Mouse (Mus musculus) olfactory bulb, adult 2 months (tissue): ENCODE results near the gene Pla2g5. TPM values are rescaled to one million over a fixed set of nuclear protein-coding genes. Genes with fewer than 3 reads are reported as not detected.

Experiments
- H3K27ac ChIP-seq: fragments of 200-500 bp; 2 replicates; pipeline ENCODE4 v1.5.1; 2012; ENCODE audit warnings: low read depth, low read length; ENCODE audit not compliant: insufficient read depth
- H3K4me1 ChIP-seq: fragments of 200-500 bp; 2 replicates; pipeline ENCODE4 v1.6.1; 2012; ENCODE audit warnings: low read length; ENCODE audit not compliant: control insufficient read depth, insufficient read depth
- H3K4me3 ChIP-seq: fragments of 200-500 bp; 2 replicates; pipeline ENCODE4 v1.5.1; 2012; ENCODE audit warnings: mild to moderate bottlenecking, low read depth, low read length, moderate library complexity; ENCODE audit not compliant: insufficient read depth
- CTCF ChIP-seq: fragments of 200-500 bp; IDR thresholded peaks from 2 replicates; pipeline ENCODE4 v1.5.1; 2012; ENCODE audit warnings: low read depth, mild to moderate bottlenecking, low read length, moderate library complexity; ENCODE audit not compliant: insufficient read depth
- POLR2A ChIP-seq: fragments of 200-500 bp; IDR thresholded peaks from 2 replicates; pipeline ENCODE4 v1.6.1; 2012; ENCODE audit warnings: mild to moderate bottlenecking, low read depth, low read length, moderate library complexity; ENCODE audit not compliant: insufficient read depth
- WGBS: fragments of 180-500 bp; shearing (Covaris S2); methylation state at CpG from one replicate; pipeline ENCODE4 v1.1.7; 2018; 5-methylcytosine and 5-hydroxymethylcytosine counted together
- polyA plus RNA-seq: library from polyadenylated mRNA; stranded (reverse); fragments of >200 nt; gene quantifications from 2 replicates; pipeline ENCODE4 v1.2.4, GENCODE M21; 2012; ENCODE audit warnings: low replicate concordance; ENCODE audit not compliant: missing spikeins, insufficient read depth, insufficient read length

The Pla2g5 gene
- polyA plus RNA-seq, 1 experiment: not detected

DNA sequence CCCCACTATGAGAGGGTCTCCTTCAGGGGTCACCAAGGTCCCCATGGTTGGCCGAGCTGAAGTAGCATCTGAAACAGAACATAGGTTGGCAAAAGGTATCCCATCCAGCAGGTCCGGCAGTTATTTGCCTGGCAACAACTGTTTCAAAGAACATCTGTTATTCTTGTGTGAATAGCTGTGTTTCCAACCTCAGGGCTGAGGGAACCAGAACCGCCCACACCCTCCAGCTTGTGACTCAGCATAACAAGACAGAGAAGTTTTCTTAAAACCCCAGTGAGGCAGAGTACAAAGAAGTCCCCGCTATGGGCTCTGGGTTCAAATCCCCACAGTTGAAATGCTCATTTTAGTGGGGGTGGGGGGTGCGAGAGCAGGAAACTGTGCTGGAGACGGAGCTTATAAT, 81.2 kb downstream of the Pla2g5 start:
- WGBS: 54% methylated on average over 6 of the region's 6 CpGs
- H3K4me1 ChIP-seq: peaks cover 43% of the 10 kb centered on the region
- H3K27ac ChIP-seq: peak overlapping the region; percentile 79
- no peak overlapping the region for H3K4me3 ChIP-seq
- TF ChIP-seq POLR2A: no peak
- no peak for TF ChIP-seq CTCF

DNA sequence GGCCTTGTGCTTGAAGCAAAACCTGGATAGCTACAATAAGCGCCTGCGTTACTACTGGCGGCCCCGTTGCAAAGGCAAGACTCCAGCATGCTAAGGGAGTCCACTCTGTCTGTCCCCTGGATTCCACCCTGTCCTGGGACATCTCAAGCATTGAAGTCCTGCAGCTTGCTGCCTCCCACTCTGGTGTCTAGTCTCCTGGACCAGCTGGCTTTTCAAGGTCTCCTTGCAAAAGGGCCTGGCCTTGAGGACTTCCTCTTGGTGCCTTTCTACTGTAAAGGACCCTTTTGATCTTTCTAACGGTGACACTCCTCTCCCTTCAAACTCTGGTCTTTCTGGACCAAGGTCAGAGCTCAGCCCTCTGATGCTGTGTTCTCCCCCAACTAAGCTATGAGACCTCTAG, 83.0 kb downstream of the Pla2g5 start:
- peaks cover 37% of the 10 kb centered on the region for H3K4me1 ChIP-seq
- no peak overlapping the region for H3K4me3 ChIP-seq
- TF ChIP-seq POLR2A: no peak
- TF ChIP-seq CTCF: no peak
- WGBS: 97% methylated on average over 5 of the region's 5 CpGs
- no peak overlapping the region for H3K27ac ChIP-seq

GRCm38 (mm10) chr4:138777417-138778407, 85.6 kb downstream of the Pla2g5 start:
- 46% methylated on average over 20 of the region's 20 CpGs for WGBS

GRCm38 (mm10) chr4:138775435-138775834, 87.8 kb downstream of the Pla2g5 start, which contains the start of gene Pla2g2d:
Pla2g2d (plus strand) TSS chr4:138775735.
- 86% methylated on average over 6 of the region's 6 CpGs for WGBS
- no peak within 1 kb of the TSS for H3K27ac ChIP-seq
- TF ChIP-seq CTCF: no peak
- no peak within 1 kb of the TSS for H3K4me3 ChIP-seq
- H3K4me1 ChIP-seq: peaks cover 22% of the 10 kb centered on the region

More at GRCm38 (mm10) chr4:138777417-138778407, 85.6 kb downstream of the Pla2g5 start:
- H3K27ac ChIP-seq: no peak overlapping the region
- H3K4me3 ChIP-seq: no peak overlapping the region
- H3K4me1 ChIP-seq: peaks cover 30% of the 10 kb centered on the region
- TF ChIP-seq CTCF (no peak), POLR2A (no peak)

DNA sequence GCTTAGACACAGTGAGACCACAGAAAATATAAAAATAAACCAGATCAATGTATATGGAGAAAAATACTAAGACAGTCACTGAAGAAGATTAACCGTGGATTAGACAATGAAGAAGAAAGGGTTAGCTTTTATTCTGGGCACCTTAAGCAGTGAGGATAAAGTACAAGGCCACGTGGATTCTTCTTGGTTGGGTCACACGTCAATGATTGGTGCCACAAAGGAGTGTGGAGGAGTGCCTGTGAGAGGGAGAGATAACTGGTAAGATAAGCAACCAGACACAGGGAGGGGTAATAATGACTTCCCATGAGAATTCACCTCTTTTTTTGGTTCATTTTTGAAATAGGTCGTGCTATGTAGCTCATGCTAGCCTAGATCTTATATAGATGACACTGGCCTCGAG, 90.9 kb downstream of the Pla2g5 start:
- 89% methylated on average over 5 of the region's 5 CpGs for WGBS
- Histone ChIP-seq H3K4me1 (peaks cover 3% of the 10 kb centered on the region; the same call in 1 of the 2 replicates), H3K27ac (no peak overlapping the region), H3K4me3 (no peak overlapping the region)
- TF ChIP-seq POLR2A (no peak), CTCF (no peak)

DNA sequence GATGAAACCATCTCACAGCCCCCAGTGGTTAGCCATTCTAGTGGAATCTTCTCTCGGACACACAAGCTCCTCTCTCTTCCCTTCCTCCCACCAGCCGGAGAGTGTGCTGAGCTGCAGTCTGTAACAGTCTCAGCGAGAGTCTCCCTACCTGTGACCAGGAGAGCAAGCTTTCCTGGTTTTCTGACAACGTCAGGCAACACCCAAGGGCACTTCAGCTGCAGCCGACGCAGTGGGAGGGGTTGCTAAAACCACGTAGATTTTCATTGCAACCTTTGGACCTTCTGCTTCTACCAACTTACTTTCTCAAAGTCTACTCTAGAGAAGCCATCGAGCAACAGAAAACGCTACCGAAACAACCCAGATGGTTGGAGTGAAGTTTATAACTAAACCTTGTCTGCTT, 91.3 kb downstream of the Pla2g5 start:
- WGBS: 95% methylated on average over 10 of the region's 10 CpGs
- no peak overlapping the region for H3K4me3 ChIP-seq
- TF ChIP-seq POLR2A: no peak
- no peak for TF ChIP-seq CTCF

GRCm38 (mm10) chr4:138762266-138762665, 101.0 kb downstream of the Pla2g5 start:
- TF ChIP-seq POLR2A (no peak), CTCF (no peak)
- no peak overlapping the region for H3K27ac ChIP-seq
- H3K4me1 ChIP-seq: no peaks in the 10 kb centered on the region
- no peak overlapping the region for H3K4me3 ChIP-seq
- 82% methylated on average over 9 of the region's 9 CpGs for WGBS

More for the DNA sequence above, 91.3 kb downstream of the Pla2g5 start:
- Histone ChIP-seq H3K27ac (no peak overlapping the region), H3K4me1 (no peaks in the 10 kb centered on the region)

- TF ChIP-seq POLR2A (no peak), CTCF (no peak)
- no peak within 1 kb of the TSS for H3K4me3 ChIP-seq
- H3K27ac ChIP-seq: no peak within 1 kb of the TSS
- 91% methylated on average over 8 of the region's 8 CpGs for WGBS
- peaks cover 4% of the 10 kb centered on the region; the same call in 1 of the 2 replicates for H3K4me1 ChIP-seq
Measured at GRCm38 (mm10) chr4:138757416-138757815, 105.9 kb downstream of the Pla2g5 start, which contains the start of gene Pla2g2f. Pla2g2f (minus strand) TSS chr4:138757626.

DNA sequence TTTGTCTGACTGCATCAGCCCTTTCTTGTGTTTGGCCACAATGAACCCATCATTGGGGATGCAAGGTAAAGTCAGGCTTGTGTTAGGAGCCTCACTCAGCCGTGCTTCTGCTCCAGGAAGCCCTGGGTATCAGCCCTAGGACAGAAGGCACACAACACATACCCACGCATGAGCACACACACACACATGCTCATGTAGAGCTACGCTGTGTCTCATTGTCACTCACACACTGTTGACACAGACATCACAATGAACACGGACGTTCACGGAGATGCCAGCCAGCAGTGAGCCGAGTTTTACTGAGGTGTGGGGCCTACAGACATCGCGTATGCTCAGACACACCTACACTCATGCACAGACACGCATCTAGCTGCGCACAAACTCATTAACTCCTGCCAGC, 107.3 kb downstream of the Pla2g5 start:
- Histone ChIP-seq H3K27ac (no peak overlapping the region), H3K4me3 (no peak overlapping the region), H3K4me1 (peaks cover 4% of the 10 kb centered on the region; the same call in 1 of the 2 replicates)
- no peak for TF ChIP-seq POLR2A
- TF ChIP-seq CTCF: no peak
- 85% methylated on average over 11 of the region's 11 CpGs for WGBS
